Mouse (Mus musculus): ENCODE measurements around the gene Tmem215.

DNA sequence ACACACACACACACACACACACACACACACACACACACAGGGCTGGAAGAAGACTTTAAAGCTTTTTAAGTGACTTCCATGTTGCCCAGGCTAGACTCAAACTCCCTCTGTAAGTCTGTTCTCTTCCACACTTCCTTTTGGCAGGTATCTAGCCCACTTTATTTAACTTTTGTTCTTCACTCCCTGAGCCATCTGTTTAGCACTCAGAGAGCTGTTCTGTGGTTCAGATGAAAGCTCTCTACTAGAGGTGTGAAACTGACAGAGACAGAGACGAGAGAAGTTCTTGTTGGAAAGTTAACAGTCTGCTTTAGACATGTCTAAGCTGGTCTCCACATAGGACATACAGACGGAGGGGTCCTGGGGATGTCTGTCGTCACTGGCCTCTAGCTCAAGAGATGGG is 30.5 kb downstream of the Tmem215 start:
- TF ChIP-seq CTCF (IDR thresholded peaks at IDR 0.05; ENCODE audit: low read depth) = no peak
- TF ChIP-seq EP300 (optimal IDR thresholded peaks at IDR 0.05) = no peak

Data from stomach, postnatal 0 days (tissue).